Mouse (Mus musculus) right cerebral cortex, adult 18-20 months (tissue): Measurements from ENCODE around the gene B9d1.
A peak's percentile ranks its signal among the peaks of the same experiment; 100 is the strongest.

Experiments
- DNase-seq: peaks from one replicate; pipeline ENCODE4 v3.0.0; 2022; ENCODE audit warnings: mixed read lengths

B9d1 gene

GRCm38 (mm10) chr11:61489874-61490273 lies 15.1 kb upstream of the B9d1 start:
- no peak for DNase-seq

GRCm38 (mm10) chr11:61490944-61491520 lies 13.9 kb upstream of the B9d1 start:
- no peak for DNase-seq

GRCm38 (mm10) chr11:61492749-61493401 lies 12.1 kb upstream of the B9d1 start:
- no peak for DNase-seq

GRCm38 (mm10) chr11:61493525-61494128 lies 11.3 kb upstream of the B9d1 start:
- DNase-seq: peak; percentile 47

- peak; percentile 96 for DNase-seq
Observed at GRCm38 (mm10) chr11:61494129-61494997, 10.6 kb upstream of the B9d1 start, which contains the start of gene Mapk7. Gene Mapk7, minus strand, starts transcription at chr11:61494406.

GRCm38 (mm10) chr11:61495528-61495927 lies 9.4 kb upstream of the B9d1 start:
- DNase-seq: no peak

GRCm38 (mm10) chr11:61497490-61497889 lies 7.5 kb upstream of the B9d1 start:
- DNase-seq: no peak

- DNase-seq: no peak
Observed at GRCm38 (mm10) chr11:61498736-61499504, 6.0 kb upstream of the B9d1 start.

- no peak for DNase-seq
Observed at GRCm38 (mm10) chr11:61503933-61504332, 1.0 kb upstream of the B9d1 start.

GRCm38 (mm10) chr11:61514953-61515352 lies 10.0 kb downstream of the B9d1 start:
- DNase-seq: no peak

GRCm38 (mm10) chr11:61517971-61518370 lies 13.0 kb downstream of the B9d1 start:
- no peak for DNase-seq

- DNase-seq: no peak
Observed at GRCm38 (mm10) chr11:61518871-61519270, 13.9 kb downstream of the B9d1 start.

GRCm38 (mm10) chr11:61519484-61520107 lies 14.7 kb downstream of the B9d1 start:
- no peak for DNase-seq

GRCm38 (mm10) chr11:61526872-61527271 lies 21.9 kb downstream of the B9d1 start:
- peak; percentile 45 for DNase-seq

- peak; percentile 31 for DNase-seq
Observed at GRCm38 (mm10) chr11:61529268-61529713, 24.3 kb downstream of the B9d1 start.

GRCm38 (mm10) chr11:61532820-61533219 lies 27.9 kb downstream of the B9d1 start:
- DNase-seq: no peak

- no peak for DNase-seq
Observed at GRCm38 (mm10) chr11:61533571-61533970, 28.6 kb downstream of the B9d1 start.

GRCm38 (mm10) chr11:61535530-61535929 lies 30.6 kb downstream of the B9d1 start:
- DNase-seq: no peak

- DNase-seq: no peak
Observed at GRCm38 (mm10) chr11:61536952-61537351, 32.0 kb downstream of the B9d1 start.

- peak; percentile 57 for DNase-seq
Observed at GRCm38 (mm10) chr11:61537362-61537761, 32.4 kb downstream of the B9d1 start.

- DNase-seq: no peak
Observed at GRCm38 (mm10) chr11:61540642-61541041, 35.7 kb downstream of the B9d1 start.

- no peak for DNase-seq
Observed at GRCm38 (mm10) chr11:61541106-61541505, 36.2 kb downstream of the B9d1 start.
